Mouse (Mus musculus) retina, postnatal 7 days (tissue): ENCODE data around the gene H2-Oa.

Experiments
- DNase-seq: peaks from one replicate; pipeline ENCODE4 v3.0.0-alpha.2; 2012; ENCODE audit warnings: low read depth, low spot score

The H2-Oa gene

GRCm38 (mm10) chr17:34101604-34102032 lies 9.5 kb downstream of the H2-Oa start:
- DNase-seq: peak; percentile 90

GRCm38 (mm10) chr17:34102831-34103230 lies 10.7 kb downstream of the H2-Oa start:
- DNase-seq: no peak

GRCm38 (mm10) chr17:34104804-34105203 lies 12.7 kb downstream of the H2-Oa start:
- no peak for DNase-seq

- no peak for DNase-seq
Measured at GRCm38 (mm10) chr17:34106555-34106954, 14.4 kb downstream of the H2-Oa start.

- no peak for DNase-seq
Measured at GRCm38 (mm10) chr17:34107109-34107867, 15.1 kb downstream of the H2-Oa start.

- DNase-seq: no peak
Measured at GRCm38 (mm10) chr17:34108460-34108859, 16.3 kb downstream of the H2-Oa start.

- no peak for DNase-seq
Measured at GRCm38 (mm10) chr17:34109038-34109805, 17.1 kb downstream of the H2-Oa start.

GRCm38 (mm10) chr17:34109806-34110195 lies 17.7 kb downstream of the H2-Oa start:
- DNase-seq: no peak

- DNase-seq: no peak
Measured at GRCm38 (mm10) chr17:34110309-34110708, 18.2 kb downstream of the H2-Oa start.

GRCm38 (mm10) chr17:34114114-34114513 lies 22.0 kb downstream of the H2-Oa start:
- DNase-seq: no peak

GRCm38 (mm10) chr17:34116736-34117370 lies 24.7 kb downstream of the H2-Oa start:
- no peak for DNase-seq

- no peak for DNase-seq
Measured at GRCm38 (mm10) chr17:34117421-34118112, 25.4 kb downstream of the H2-Oa start.

GRCm38 (mm10) chr17:34118113-34118872 lies 26.2 kb downstream of the H2-Oa start:
- no peak for DNase-seq

GRCm38 (mm10) chr17:34118873-34119248 lies 26.7 kb downstream of the H2-Oa start:
- no peak for DNase-seq

GRCm38 (mm10) chr17:34119249-34120179 lies 27.4 kb downstream of the H2-Oa start, which contains the start of gene H2-DMa:
TSS of gene H2-DMa (plus strand) at chr17:34119541.
- DNase-seq: peak; percentile 98

GRCm38 (mm10) chr17:34120180-34120723 lies 28.1 kb downstream of the H2-Oa start:
- DNase-seq: peak; percentile 68

GRCm38 (mm10) chr17:34120814-34121171 lies 28.7 kb downstream of the H2-Oa start:
- no peak for DNase-seq

- peak; percentile 42 for DNase-seq
Measured at GRCm38 (mm10) chr17:34121172-34121878, 29.2 kb downstream of the H2-Oa start.

- peak; percentile 44 for DNase-seq
Measured at GRCm38 (mm10) chr17:34121879-34122187, 29.7 kb downstream of the H2-Oa start.
